Mouse (Mus musculus) brain, embryonic 14.5 days (tissue): Measurements from ENCODE around the gene Auts2. TPM values are rescaled to one million over a fixed set of nuclear protein-coding genes. Genes with fewer than 3 reads are reported as not detected.

ENCODE experiments used
- DNase-seq: peaks from one replicate; pipeline ENCODE4 v3.0.0-alpha.2; 2011; ENCODE audit warnings: low read depth
- CTCF ChIP-seq: fragments of 200-500 bp; IDR thresholded peaks from 2 replicates; pipeline ENCODE4 v1.5.1; 2012; ENCODE audit warnings: inconsistent platforms, mild to moderate bottlenecking, moderate library complexity, borderline replicate concordance; ENCODE audit not compliant: insufficient read depth, insufficient read length; ENCODE audit errors: extremely low read depth
- POLR2A ChIP-seq: fragments of 200-500 bp; IDR thresholded peaks from 2 replicates; pipeline ENCODE4 v1.6.1; 2012; ENCODE audit warnings: mild to moderate bottlenecking, inconsistent platforms, borderline replicate concordance; ENCODE audit not compliant: poor library complexity, insufficient read depth, insufficient read length, severe bottlenecking; ENCODE audit errors: extremely low read depth
- polyA plus RNA-seq: library from polyadenylated mRNA; depleted of rRNA; stranded (reverse); fragments of >200 nt; gene quantifications from 2 replicates; pipeline ENCODE4 v1.2.3, GENCODE M21; 2012

Auts2 gene
- polyA plus RNA-seq, 1 experiment = 122 TPM

GRCm38 (mm10) chr5:132472184-132472829, 70.8 kb downstream of the Auts2 start:
- DNase-seq = peak; percentile 73
- no peak for TF ChIP-seq POLR2A
- TF ChIP-seq CTCF = no peak

- TF ChIP-seq POLR2A (no peak), CTCF (no peak)
- no peak for DNase-seq
Observed at GRCm38 (mm10) chr5:132467364-132467743, 75.8 kb downstream of the Auts2 start.

GRCm38 (mm10) chr5:132466427-132467363, 76.4 kb downstream of the Auts2 start:
- no peak for DNase-seq
- no peak for TF ChIP-seq CTCF
- TF ChIP-seq POLR2A = no peak

GRCm38 (mm10) chr5:132462560-132462959, 80.6 kb downstream of the Auts2 start:
- no peak for TF ChIP-seq CTCF
- TF ChIP-seq POLR2A = no peak
- DNase-seq = peak; percentile 64

- TF ChIP-seq CTCF = no peak
- TF ChIP-seq POLR2A = no peak
- no peak for DNase-seq
Observed at GRCm38 (mm10) chr5:132458498-132458897, 84.6 kb downstream of the Auts2 start.

GRCm38 (mm10) chr5:132452381-132452780, 90.8 kb downstream of the Auts2 start:
- TF ChIP-seq CTCF (no peak), POLR2A (no peak)
- peak; percentile 62 for DNase-seq

- no peak for DNase-seq
- TF ChIP-seq POLR2A (no peak), CTCF (no peak)
Observed at GRCm38 (mm10) chr5:132450071-132450470, 93.1 kb downstream of the Auts2 start.

GRCm38 (mm10) chr5:132448401-132449066, 94.6 kb downstream of the Auts2 start:
- DNase-seq = no peak
- no peak for TF ChIP-seq POLR2A
- TF ChIP-seq CTCF = no peak

GRCm38 (mm10) chr5:132445213-132445954, 97.8 kb downstream of the Auts2 start:
- TF ChIP-seq CTCF (no peak), POLR2A (no peak)
- peak; percentile 75 for DNase-seq

GRCm38 (mm10) chr5:132442948-132443347, 100.2 kb downstream of the Auts2 start:
- TF ChIP-seq CTCF (no peak), POLR2A (no peak)

More at GRCm38 (mm10) chr5:132442948-132443347, 100.2 kb downstream of the Auts2 start:
- DNase-seq = no peak
